Mouse (Mus musculus): ENCODE measurements around the gene Ak7.

The Ak7 gene

GRCm38 (mm10) chr12:105730851-105731460 is 25.2 kb downstream of the Ak7 start:
- DNase-seq: no peak

GRCm38 (mm10) chr12:105733370-105734159 is 27.8 kb downstream of the Ak7 start:
- DNase-seq: no peak

GRCm38 (mm10) chr12:105735226-105735888 is 29.6 kb downstream of the Ak7 start:
- DNase-seq: no peak

GRCm38 (mm10) chr12:105735889-105736251 is 30.1 kb downstream of the Ak7 start:
- DNase-seq: no peak

GRCm38 (mm10) chr12:105738316-105739096 is 32.7 kb downstream of the Ak7 start:
- DNase-seq: no peak

- DNase-seq: peak; percentile 80
Measured at GRCm38 (mm10) chr12:105739656-105740055, 33.9 kb downstream of the Ak7 start.

GRCm38 (mm10) chr12:105748114-105748513 is 42.3 kb downstream of the Ak7 start:
- DNase-seq: no peak

- DNase-seq: peak; percentile 87
Measured at GRCm38 (mm10) chr12:105753813-105754212, 48.0 kb downstream of the Ak7 start.

- peak; percentile 91 for DNase-seq
Measured at GRCm38 (mm10) chr12:105757816-105758497, 52.2 kb downstream of the Ak7 start.

- DNase-seq: peak; percentile 72
Measured at GRCm38 (mm10) chr12:105758911-105759310, 53.1 kb downstream of the Ak7 start.

GRCm38 (mm10) chr12:105759849-105760478 is 54.2 kb downstream of the Ak7 start:
- no peak for DNase-seq

GRCm38 (mm10) chr12:105761171-105761570 is 55.4 kb downstream of the Ak7 start:
- DNase-seq: peak; percentile 54

- no peak for DNase-seq
Measured at GRCm38 (mm10) chr12:105761629-105762028, 55.9 kb downstream of the Ak7 start.

- DNase-seq: no peak
Measured at GRCm38 (mm10) chr12:105769700-105770099, 63.9 kb downstream of the Ak7 start.

GRCm38 (mm10) chr12:105774871-105775270 is 69.1 kb downstream of the Ak7 start:
- no peak for DNase-seq

- no peak for DNase-seq
Measured at GRCm38 (mm10) chr12:105777651-105778050, 71.9 kb downstream of the Ak7 start.

- peak; percentile 91 for DNase-seq
Measured at GRCm38 (mm10) chr12:105784196-105784999, 78.6 kb downstream of the Ak7 start, which contains the start of gene Papola. TSS of gene Papola (plus strand) at chr12:105784694.

- DNase-seq: peak; percentile 74
Measured at GRCm38 (mm10) chr12:105785000-105785774, 79.4 kb downstream of the Ak7 start.

- DNase-seq: no peak
Measured at GRCm38 (mm10) chr12:105786113-105786512, 80.3 kb downstream of the Ak7 start.

GRCm38 (mm10) chr12:105787626-105788025 is 81.8 kb downstream of the Ak7 start:
- DNase-seq: no peak

Measured in kidney, adult 9 months (tissue).